Mouse (Mus musculus) lung, adult 2 months (tissue): ENCODE measurements around the gene Spon1. TPM values are rescaled to one million over a fixed set of nuclear protein-coding genes. Genes with fewer than 3 reads are reported as not detected.

Experiments
- DNase-seq: peaks from one replicate; pipeline ENCODE4 v3.0.0; 2022
- H3K4me1 ChIP-seq: fragments of 200-500 bp; 2 replicates; pipeline ENCODE4 v1.6.1; 2011; ENCODE audit warnings: low read length; ENCODE audit not compliant: control insufficient read depth, insufficient read depth
- H3K4me3 ChIP-seq: fragments of 200-500 bp; replicated peaks from 2 replicates; pipeline ENCODE3; 2011; ENCODE audit warnings: low read depth, mild to moderate bottlenecking, control low read depth, low read length; ENCODE audit errors: extremely low read depth
- CTCF ChIP-seq: fragments of 200-500 bp; IDR thresholded peaks from 2 replicates; pipeline ENCODE4 v1.5.1; 2011; ENCODE audit warnings: mild to moderate bottlenecking, low read length, control low read depth; ENCODE audit not compliant: insufficient read depth
- POLR2A ChIP-seq: fragments of 200-500 bp; IDR thresholded peaks from 2 replicates; pipeline ENCODE4 v1.6.1; 2011; ENCODE audit warnings: low read depth, mild to moderate bottlenecking, control low read depth, low read length, borderline replicate concordance; ENCODE audit errors: extremely low read depth
- WGBS: fragments of 180-500 bp; shearing (Covaris S2); methylation state at CpG from one replicate; pipeline ENCODE4 v1.1.7; 2018; 5-methylcytosine and 5-hydroxymethylcytosine counted together
- polyA plus RNA-seq: library from polyadenylated mRNA; depleted of rRNA; stranded (reverse); fragments of >200 nt; gene quantifications from 2 replicates; pipeline ENCODE4 v1.2.3, GENCODE M21; 2012

Gene Spon1
- polyA plus RNA-seq, 1 experiment: 86.6 TPM

GRCm38 (mm10) chr7:114069726-114070457 lies 304.1 kb downstream of the Spon1 start:
- TF ChIP-seq POLR2A (no peak), CTCF (no peak)
- Histone ChIP-seq H3K4me1 (peaks cover 22% of the 10 kb centered on the region), H3K4me3 (no peak overlapping the region)
- no peak for DNase-seq
- WGBS: 68% methylated on average over 11 of the region's 11 CpGs

- no peak overlapping the region for H3K4me3 ChIP-seq
- TF ChIP-seq POLR2A: no peak
- TF ChIP-seq CTCF: no peak
- no peak for DNase-seq
- 62% methylated on average over 3 of the region's 3 CpGs for WGBS
- peaks cover 22% of the 10 kb centered on the region for H3K4me1 ChIP-seq
Measured at GRCm38 (mm10) chr7:114070458-114070840, 304.7 kb downstream of the Spon1 start.

- no peak overlapping the region for H3K4me3 ChIP-seq
- peaks cover 16% of the 10 kb centered on the region for H3K4me1 ChIP-seq
- WGBS: 75% methylated on average over 5 of the region's 5 CpGs
- no peak for DNase-seq
- no peak for TF ChIP-seq CTCF
- no peak for TF ChIP-seq POLR2A
Measured at GRCm38 (mm10) chr7:114071395-114071794, 305.6 kb downstream of the Spon1 start.

- DNase-seq: no peak
- H3K4me3 ChIP-seq: no peak overlapping the region
- H3K4me1 ChIP-seq: peaks cover 12% of the 10 kb centered on the region
- TF ChIP-seq CTCF: no peak
- TF ChIP-seq POLR2A: no peak
- WGBS: 30% methylated on average over 13 of the region's 13 CpGs
Measured at GRCm38 (mm10) chr7:114071851-114072616, 306.2 kb downstream of the Spon1 start.

GRCm38 (mm10) chr7:114074133-114074532 lies 308.3 kb downstream of the Spon1 start:
- no peak for DNase-seq
- WGBS: 74% methylated on average over 7 of the region's 7 CpGs
- no peak overlapping the region for H3K4me3 ChIP-seq
- peaks cover 12% of the 10 kb centered on the region for H3K4me1 ChIP-seq
- TF ChIP-seq CTCF (no peak), POLR2A (no peak)

GRCm38 (mm10) chr7:114074595-114074994 lies 308.8 kb downstream of the Spon1 start:
- TF ChIP-seq CTCF: no peak
- TF ChIP-seq POLR2A: no peak
- 92% methylated on average over 2 of the region's 2 CpGs for WGBS
- DNase-seq: no peak
- Histone ChIP-seq H3K4me3 (no peak overlapping the region), H3K4me1 (peaks cover 13% of the 10 kb centered on the region)

GRCm38 (mm10) chr7:114079343-114079742 lies 313.5 kb downstream of the Spon1 start:
- DNase-seq: no peak
- WGBS: 92% methylated on average over 4 of the region's 4 CpGs

GRCm38 (mm10) chr7:114080250-114080649 lies 314.5 kb downstream of the Spon1 start:
- 95% methylated on average over 5 of the region's 5 CpGs for WGBS

More at GRCm38 (mm10) chr7:114079343-114079742, 313.5 kb downstream of the Spon1 start:
- no peak overlapping the region for H3K4me3 ChIP-seq
- TF ChIP-seq POLR2A (no peak), CTCF (no peak)
- H3K4me1 ChIP-seq: peaks cover 6% of the 10 kb centered on the region; the same call in 1 of the 2 replicates

GRCm38 (mm10) chr7:114081633-114082420 lies 316.0 kb downstream of the Spon1 start:
- no peak overlapping the region for H3K4me3 ChIP-seq
- H3K4me1 ChIP-seq: peaks cover 10% of the 10 kb centered on the region; the same call in 1 of the 2 replicates
- 74% methylated on average over 21 of the region's 21 CpGs for WGBS
- no peak for DNase-seq
- TF ChIP-seq POLR2A (no peak), CTCF (no peak)

More at GRCm38 (mm10) chr7:114080250-114080649, 314.5 kb downstream of the Spon1 start:
- Histone ChIP-seq H3K4me3 (no peak overlapping the region), H3K4me1 (peaks cover 6% of the 10 kb centered on the region; the same call in 1 of the 2 replicates)
- DNase-seq: no peak
- TF ChIP-seq POLR2A (no peak), CTCF (no peak)
